Mouse (Mus musculus): Measurements from ENCODE around the gene Plekha7.
A peak's percentile ranks its signal among the peaks of the same experiment; 100 is the strongest.

Plekha7 gene

DNA sequence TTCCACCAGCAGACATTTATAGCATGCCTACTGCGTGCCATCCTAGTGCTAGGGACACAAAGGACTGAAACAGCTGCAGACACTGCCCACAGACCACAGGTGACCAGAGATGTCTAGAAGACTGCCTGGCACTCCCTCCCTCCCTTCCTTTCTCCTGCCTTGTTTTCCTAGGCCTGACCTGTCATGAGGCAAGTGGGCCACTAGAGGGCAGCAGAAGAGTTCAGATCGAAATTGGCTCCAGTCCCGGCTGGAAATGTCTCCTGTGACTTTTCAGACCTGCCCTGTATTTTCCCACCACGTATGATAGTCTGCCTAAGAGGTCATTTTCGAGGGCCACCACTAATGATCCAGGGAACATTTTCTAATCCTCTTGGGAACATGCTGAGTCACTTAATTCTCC is 176.1 kb downstream of the Plekha7 start:
- peak; percentile 38; the same call in 1 of the 2 replicates for ATAC-seq (ENCODE audit: low TSS enrichment)

DNA sequence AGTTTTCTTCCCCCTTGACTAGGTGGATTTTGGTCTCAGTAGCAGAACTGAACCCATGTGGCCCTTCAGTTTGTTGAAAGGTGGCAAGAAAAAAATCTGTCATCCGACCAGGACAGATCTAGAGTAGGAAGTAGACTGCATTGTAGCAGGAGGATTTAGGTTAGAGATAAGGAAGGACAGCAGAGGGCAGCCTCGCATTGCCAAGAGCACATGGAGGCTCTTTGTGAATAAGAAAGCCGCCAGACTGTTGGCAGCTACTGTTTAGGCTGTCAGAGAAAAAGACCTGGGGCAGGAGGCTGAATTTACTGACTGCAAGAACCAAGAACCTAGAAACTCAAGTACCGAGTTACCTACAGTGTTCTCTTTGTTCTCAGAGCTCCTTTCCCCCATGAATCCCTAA is 176.8 kb downstream of the Plekha7 start:
- ATAC-seq (ENCODE audit: low TSS enrichment) = peak; percentile 45

DNA sequence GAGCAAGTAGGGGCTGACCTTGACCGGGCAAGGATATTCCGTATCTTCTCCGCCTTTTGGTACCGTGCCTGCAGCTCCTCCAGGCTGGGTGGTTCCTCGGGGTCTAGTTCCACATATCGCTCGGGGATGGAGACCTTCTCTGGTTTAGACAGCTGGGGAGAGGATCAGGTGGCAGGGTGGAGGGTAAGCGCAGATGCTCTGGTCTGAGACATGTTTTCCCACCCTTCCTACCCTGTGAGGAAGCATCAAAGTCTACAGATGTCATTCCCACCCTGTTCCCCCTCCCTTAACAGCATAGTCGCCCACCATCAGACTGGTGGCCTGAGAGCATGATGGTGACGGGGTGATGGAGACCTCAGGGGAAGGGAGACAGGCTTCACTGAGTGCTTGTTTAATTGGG is 178.8 kb downstream of the Plekha7 start:
- no peak for ATAC-seq (ENCODE audit: low TSS enrichment)

DNA sequence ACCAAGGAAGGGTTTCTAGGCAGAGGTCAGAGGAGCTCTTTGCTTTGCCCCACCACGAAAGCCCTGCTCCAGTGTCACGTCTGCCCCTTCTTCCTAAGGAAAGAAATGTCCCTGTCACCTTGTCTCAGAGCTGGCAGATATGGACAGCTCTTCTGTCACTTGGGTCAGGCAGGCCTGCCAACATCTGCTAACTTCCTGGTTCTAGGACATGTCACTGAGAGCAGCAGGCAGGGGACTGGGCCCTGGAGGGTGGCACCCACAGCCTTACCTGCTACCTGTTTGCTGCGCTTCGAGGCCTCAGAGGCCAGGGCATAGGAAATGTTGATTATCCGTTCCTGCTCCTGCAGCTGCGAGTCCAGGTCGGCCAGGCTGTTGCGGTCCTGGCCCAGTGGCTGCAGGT is 179.9 kb downstream of the Plekha7 start:
- ATAC-seq (ENCODE audit: low TSS enrichment) = no peak

DNA sequence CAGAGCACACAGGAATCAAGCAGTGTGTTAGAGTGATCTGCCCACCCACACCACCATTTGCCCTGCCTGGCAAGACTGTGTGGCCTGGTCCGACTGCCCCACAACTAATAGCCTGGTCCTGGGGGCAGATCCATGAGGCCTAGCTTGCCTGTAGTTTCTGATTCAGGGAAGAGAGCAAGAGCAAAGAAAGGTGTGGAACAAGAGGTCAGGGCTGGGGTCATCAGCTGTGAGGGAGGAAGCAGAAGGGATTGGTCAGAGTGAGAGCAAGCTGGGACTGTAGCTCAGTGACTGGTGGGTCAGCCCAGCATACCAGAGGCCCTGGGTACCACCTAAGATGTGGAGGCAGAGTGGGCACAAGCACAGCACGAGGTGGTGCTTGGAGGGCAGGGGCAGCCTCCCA is 181.1 kb downstream of the Plekha7 start:
- no peak for ATAC-seq (ENCODE audit: low TSS enrichment)

DNA sequence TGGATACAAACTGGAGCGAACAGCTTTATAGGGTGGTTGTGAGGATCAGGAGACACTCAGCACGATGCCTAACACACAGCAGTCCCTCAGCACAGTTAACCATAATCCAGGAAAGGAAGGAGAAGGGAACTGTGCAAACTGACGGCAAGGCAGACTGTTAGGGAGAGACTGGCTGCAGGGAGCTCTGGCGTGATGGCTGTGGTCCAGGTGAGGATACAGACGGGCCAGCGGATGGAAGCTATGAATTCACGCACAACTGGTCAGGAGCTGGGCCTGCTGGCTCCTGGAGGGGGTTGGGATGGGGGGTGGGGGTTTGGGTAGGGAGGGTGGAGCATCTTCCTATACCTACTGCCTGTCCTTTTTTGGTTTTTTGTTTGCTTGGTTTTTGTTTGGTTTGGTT is 182.5 kb downstream of the Plekha7 start:
- no peak for ATAC-seq (ENCODE audit: low TSS enrichment)

DNA sequence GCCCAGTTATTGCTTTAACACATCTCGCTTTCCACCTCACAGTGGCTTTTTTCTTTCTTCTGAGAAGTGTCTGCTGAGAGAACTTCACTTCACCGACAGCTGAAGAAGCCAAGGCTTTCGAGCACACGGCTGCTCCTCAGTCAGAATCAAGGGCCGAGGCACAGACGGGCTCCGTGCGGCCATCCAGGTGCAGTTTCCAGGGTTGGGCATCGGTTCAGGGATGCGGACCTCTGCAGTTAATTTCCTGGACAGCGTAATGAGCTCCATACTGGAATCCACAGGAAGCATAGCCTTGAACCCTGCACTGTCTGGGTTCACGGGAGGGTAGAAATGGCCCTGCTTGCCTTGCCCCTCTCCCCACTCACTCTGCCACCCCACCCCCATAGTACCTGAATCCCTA is 184.1 kb downstream of the Plekha7 start:
- ATAC-seq (ENCODE audit: low TSS enrichment) = peak; percentile 42; the same call in 1 of the 2 replicates

DNA sequence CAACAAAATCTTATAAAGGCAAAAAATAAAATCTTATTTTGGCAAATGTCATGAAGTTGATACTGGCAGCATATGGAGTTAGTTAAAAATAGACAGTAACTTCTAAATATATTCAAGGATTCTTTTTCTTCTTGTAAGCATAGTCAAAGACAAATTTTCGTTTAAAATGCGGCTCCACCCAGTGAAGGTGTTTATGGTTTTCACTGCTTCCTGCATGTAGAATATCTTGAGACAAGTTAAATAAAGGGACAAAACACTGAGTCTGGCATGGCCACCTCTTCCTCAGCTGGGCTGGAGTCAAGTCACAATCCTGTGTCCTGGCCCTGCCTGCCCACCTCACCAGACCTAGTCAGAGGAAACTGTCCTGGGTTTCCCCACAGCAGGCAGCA is 184.6 kb downstream of the Plekha7 start:
- ATAC-seq (ENCODE audit: low TSS enrichment) = peak; percentile 54

DNA sequence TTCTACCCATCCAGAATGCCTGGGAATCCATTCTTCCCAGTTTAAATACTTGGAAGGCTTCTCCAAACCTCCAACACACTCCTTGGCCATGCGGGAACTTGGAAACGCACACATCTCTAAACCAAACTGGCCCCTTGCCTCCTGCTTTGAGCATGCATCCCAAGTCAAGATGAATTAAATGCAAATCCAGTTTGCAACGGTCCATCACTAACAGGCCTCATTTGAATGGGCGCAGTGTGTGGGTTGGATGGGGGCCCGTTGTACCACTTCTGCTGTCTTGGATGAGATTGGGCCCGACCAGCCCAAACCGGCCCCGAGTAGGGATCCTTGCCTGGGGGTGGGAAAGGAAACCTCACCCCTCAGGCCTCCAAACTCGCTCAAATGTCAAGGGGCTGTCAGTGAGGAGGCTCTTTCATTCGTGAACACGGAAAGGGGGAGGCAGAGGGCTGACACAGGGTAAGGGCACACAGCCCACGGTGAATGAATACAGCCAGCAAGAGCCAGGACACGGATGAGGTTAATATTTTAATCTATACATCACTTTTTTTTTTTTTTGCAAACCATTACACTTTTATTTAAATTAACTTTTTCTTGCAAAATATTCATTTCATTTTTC is 185.1 kb downstream of the Plekha7 start:
- peak; percentile 56 for ATAC-seq (ENCODE audit: low TSS enrichment)

DNA sequence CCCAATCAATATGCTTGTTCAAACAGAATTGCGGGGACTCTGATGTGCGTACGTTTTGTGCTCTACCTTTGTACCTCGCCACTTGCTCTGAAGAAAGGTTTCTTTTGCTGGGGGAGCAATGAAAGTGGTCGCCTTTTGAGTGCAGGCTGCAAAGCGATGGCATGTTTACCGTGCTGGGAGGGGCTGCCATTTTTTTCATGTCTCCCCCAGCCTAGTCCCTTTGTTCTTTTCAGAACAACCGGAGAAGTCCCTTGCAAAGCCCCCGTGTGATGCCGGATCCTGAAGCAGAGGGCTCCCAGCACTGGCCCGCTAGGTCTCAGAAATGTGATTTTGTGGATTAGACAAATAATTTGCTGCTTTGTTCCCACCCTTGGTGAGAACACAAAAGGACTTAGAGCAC is 187.0 kb downstream of the Plekha7 start:
- ATAC-seq (ENCODE audit: low TSS enrichment) = no peak

DNA sequence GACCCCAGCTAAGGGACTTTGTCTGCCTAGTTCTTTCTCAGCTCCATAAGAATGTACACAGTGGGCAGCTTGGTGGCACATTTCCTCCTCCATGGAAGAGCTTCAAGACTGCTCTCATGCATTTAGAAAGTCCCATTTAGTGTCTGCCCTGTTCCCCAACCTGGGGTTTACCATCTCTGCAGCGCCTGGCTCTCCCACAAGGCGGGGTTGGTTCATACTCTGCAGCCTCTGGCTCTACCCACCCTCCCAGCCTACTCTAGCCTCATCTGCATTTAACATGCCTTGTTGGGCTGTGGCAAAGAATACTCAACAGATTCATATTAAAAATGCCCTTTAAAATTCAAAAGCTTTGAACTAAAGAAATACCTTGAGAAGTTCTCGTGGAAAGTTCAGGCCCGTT is 187.4 kb downstream of the Plekha7 start:
- ATAC-seq (ENCODE audit: low TSS enrichment) = no peak

DNA sequence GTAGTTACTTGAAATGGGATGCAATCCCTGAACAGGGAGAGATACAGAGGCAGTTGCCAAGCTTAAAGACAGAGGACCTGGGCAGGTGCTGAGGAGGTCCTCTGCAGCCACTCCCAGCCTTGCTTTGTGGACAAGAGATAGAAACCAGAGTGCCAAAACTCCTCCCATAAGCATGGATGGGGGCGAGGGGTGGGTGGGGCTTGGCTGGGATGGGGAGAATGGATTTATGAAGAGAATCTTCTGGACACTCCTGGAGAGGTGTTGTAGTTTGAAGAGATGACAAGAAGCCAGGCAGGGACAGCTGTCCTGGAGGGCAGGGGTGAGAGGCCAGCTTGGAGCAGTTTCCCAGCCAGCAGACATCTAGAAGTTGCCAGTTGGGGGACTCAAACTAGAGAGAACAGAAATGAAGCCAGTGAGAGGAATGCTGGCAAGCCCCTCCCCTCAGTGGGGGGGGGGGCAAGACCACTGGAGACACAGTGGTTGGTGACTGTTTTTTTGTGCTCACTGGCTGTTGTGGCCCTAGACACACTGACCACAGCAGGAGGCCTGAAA is 188.8 kb downstream of the Plekha7 start:
- no peak for ATAC-seq (ENCODE audit: low TSS enrichment)

DNA sequence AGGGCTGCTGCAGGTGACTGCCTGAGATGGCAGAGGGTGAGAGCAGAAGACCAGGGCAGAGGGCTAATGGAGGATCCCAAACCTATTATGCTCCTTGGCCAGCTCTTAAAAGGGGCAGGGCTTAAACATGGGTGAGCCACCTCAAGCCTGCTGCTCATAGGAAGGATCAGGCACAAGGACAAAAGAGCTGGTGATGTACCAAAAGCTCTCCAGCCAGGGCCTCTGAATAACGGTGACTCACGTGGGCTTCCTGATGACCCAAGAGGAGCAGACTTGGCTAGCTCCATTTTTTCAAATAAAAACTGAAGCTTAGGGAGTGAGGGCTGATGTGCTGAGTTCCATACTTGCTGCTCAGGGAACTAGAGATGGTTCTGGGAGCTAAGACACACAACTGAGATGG is 192.2 kb downstream of the Plekha7 start:
- ATAC-seq (ENCODE audit: low TSS enrichment) = no peak

DNA sequence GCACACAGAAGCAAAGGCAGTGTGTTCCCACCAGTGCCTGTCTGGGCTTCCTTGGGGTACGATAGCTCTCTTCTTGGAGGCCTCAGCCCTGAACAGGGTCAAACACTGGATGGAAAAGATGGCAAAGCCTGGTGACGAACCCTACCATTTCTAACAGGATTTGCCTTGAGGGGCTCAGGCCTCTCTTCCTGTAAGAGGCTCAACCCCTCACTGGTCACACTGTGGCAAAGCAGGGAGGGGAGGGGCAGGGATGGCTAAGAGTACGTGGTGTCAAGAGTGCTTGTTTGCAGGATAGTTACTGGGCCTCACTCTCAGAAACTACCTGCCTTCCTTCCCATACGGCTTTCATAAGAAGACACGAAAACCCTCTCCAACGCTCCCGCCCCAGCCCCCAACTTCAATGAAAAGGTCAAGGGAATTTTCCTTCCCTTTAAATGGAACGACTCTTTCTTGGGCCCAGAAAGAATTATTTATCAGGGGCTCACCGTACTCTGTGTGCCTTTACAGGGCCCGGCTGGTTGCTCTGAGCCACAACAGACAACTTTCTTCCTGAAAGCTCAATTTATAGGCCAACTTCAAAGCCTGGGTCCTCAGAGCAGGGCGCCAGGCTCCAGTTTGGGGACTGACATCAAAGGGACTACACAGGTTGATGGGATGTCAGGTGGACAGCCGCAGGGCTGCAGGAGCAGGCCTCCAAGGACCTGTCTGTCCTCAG is 192.8 kb downstream of the Plekha7 start:
- no peak for ATAC-seq (ENCODE audit: low TSS enrichment)

DNA sequence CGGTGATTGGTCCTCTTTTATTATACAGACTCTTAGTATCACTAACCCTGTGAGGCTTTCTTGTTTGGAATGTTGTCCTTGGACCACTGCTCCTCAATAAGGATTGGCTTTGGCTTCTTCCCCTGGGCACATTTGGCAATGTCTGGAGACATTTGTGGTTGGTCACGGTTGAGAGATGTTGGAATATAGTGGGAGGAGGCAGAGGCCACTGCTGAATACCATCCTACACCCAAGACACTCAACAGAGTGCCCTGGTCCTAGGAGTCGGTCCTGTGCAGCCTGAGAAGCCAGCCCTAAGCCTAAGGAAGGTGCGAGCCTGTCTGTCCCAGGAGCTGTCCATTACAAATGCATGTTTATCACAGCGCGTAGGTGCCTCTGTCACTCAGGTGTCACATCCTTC is 196.6 kb downstream of the Plekha7 start:
- no peak for ATAC-seq (ENCODE audit: low TSS enrichment)

DNA sequence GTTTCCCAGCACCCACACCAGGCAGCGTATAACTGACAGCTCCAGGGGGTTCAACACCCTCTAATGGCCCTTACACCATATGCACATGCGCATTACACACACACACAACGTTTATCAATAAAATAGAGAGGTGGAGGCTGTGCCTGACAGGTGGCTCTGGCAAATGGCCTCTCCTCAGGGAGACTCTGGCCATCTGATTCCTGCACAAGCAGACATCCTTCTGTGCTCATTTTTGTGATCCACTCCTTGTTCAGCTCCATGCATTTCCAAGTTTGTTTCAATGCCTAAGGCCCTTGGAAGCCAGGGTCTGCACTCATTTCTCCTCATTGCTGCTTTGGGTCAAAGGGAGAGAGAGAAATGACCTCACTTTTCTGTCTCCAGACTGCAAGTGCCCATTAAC is 197.5 kb downstream of the Plekha7 start:
- no peak for ATAC-seq (ENCODE audit: low TSS enrichment)

DNA sequence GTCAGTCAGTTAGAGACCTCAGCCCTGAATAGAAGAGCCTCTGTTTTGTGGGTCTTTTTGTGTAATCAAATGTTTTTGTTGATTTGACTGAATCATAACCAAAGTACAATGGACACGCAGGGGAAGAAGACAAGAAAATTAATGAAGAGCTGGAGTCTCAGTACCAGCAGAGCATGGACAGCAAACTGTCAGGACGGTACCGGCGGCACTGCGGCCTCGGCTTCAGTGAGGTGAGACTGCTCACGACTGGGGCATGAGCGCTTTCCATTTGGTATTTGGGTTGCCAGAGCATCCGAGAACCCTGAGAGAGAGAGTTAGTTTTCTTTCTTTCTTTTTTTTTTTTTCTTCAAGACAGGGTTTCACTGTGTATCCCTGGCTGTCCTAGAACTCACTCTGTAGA is 205.1 kb downstream of the Plekha7 start:
- ATAC-seq (ENCODE audit: low TSS enrichment) = no peak

DNA sequence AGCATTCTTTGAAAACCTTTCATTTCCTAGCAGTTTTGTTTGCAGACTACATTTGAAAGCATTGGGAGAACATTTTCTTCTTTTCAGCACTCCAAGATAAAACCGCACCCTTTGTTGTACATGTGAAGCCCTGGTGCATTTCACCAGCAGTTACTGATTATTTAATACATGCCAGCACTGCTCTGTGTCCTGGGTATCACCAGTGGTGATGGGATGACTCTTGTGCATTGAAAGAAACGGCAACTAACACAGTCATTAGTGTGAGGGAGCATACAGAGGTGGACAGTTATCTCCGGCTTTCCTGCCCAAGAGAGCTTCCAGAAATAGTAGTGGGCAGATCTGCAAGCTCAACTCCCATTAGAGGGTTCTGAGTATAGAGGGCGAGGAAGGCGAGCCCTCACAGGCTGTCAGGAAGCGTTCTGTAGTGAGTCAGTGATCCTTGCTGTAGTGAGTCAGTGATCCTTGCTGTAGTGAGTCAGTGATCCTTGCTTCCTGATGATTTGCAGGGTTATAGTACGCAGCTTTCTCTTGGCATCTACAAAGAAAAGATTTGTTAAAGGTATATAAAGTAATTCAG is 208.1 kb downstream of the Plekha7 start:
- ATAC-seq (ENCODE audit: low TSS enrichment) = peak; percentile 27; the same call in 1 of the 2 replicates

DNA sequence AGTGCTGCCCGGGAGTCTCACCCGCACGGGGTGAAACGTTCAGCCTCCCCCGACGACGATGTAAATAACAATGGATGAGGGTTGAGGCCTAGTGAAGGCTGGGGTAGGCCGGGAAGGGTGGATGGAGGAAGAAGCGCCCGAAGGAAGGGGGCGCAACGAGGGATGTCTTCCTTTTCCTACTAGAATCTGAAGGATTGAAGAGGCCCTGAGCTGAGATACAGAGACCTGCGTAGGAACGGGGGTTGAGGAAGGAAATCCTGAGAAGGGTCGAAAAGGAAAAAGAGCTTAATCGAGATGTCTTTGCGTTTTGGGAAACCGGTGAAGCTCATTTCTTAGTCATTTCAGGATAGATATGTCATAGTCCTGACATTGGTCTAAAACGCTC is 214.7 kb downstream of the Plekha7 start:
- peak; percentile 87 for ATAC-seq (ENCODE audit: low TSS enrichment)

DNA sequence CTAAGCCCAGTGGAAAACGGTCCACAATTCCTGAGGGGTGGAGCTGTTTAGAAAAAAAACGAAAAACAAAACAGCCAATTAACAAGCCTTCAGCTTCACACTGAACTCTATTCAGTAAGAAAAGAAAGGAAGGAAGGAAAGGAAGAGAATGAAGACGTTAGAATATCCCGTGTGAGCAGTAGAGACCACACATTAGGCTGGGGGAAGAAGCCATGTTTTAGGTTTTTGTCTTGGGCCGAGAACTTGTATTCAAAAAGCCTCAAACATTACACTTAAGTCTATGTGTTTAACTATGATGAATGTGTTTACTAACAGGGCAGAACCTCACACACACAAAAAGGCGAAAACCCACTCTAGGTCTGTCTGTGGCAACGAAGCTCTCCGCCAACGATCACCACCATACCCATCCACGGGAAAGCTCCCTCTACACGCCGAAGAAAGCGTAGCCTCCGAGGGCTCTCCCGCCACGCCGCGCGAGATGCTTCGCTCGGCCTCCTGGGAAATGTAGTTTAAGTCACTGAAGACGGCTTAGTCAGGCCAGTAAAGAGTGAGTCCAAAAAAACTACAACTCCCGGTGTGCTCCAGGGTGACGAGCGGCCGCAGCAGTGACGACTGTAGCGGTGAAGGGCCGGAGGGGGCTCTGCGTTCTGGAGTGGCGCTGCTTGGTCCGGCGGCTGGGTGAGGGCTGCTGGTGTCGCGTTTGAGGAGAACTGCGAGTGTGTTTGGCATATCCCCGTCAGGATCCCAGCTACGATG is 215.3 kb downstream of the Plekha7 start:
- peak; percentile 99 for ATAC-seq (ENCODE audit: low TSS enrichment)

DNA sequence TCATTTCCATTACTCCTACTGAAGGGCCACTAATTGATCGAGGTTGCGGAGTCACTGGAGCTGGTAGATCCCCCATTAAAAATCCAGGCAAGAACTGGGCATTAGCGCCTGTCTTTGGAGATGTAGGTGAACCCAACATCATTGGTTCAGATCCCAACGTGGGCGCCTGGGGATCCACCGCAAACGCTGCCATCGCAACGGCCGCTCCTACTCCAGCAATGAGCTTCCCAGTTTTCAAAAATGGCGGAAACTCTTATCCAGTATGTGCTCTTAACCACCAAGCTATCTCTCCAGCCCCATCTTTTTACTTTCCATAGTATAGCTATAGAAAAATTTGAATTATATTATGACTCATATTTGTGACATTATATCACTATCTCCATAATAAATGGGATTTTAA is 223.8 kb downstream of the Plekha7 start, which contains the start of gene Gm4353:
Gm4353 (minus strand) TSS at position 270 of the 400 bp plus-strand sequence.
- 0 out of 2 replicates have a peak, but pooled peaks have one; percentile 62 for ATAC-seq (ENCODE audit: low TSS enrichment)

Measured in frontal cortex, adult (tissue).